Mouse (Mus musculus) forebrain, embryonic 16.5 days (tissue): ENCODE data around the gene Timm13. TPM values are rescaled to one million over a fixed set of nuclear protein-coding genes. Genes with fewer than 3 reads are reported as not detected.
A peak's percentile ranks its signal among the peaks of the same experiment; 100 is the strongest.

Source experiments
- ATAC-seq: fragments of 200-750 bp; cut with Nextera tagmentation; 2 replicates; pipeline ENCODE4 v1.8.0; 2017; ENCODE audit warnings: mild to moderate bottlenecking, moderate library complexity
- H3K27ac ChIP-seq: fragments of 300-500 bp; sonication (generic); 2 replicates; pipeline ENCODE4 v1.5.1; 2014; ENCODE audit warnings: low read length, control low read depth
- H3K27me3 ChIP-seq: fragments of 300-500 bp; sonication (generic); replicated peaks from 2 replicates; pipeline ENCODE4 v1.6.1; 2014; ENCODE audit warnings: low read length; ENCODE audit not compliant: control insufficient read depth, insufficient read depth
- H3K36me3 ChIP-seq: fragments of 300-500 bp; sonication (generic); 2 replicates; pipeline ENCODE4 v1.6.1; 2014; ENCODE audit not compliant: control insufficient read depth, insufficient read depth
- H3K4me1 ChIP-seq: fragments of 300-500 bp; sonication (generic); replicated peaks from 2 replicates; pipeline ENCODE4 v1.6.1; 2014; ENCODE audit warnings: low read length; ENCODE audit not compliant: control insufficient read depth, insufficient read depth
- H3K4me2 ChIP-seq: fragments of 300-500 bp; sonication (generic); 2 replicates; pipeline ENCODE4 v1.6.1; 2014; ENCODE audit warnings: mild to moderate bottlenecking, low read length, control low read depth
- H3K4me3 ChIP-seq: fragments of 300-500 bp; sonication (generic); replicated peaks from 2 replicates; pipeline ENCODE4 v1.5.1; 2014; ENCODE audit warnings: mild to moderate bottlenecking, low read length, control low read depth
- H3K9ac ChIP-seq: fragments of 300-500 bp; sonication (generic); replicated peaks from 2 replicates; pipeline ENCODE4 v1.6.1; 2014; ENCODE audit warnings: low read depth, low read length, control low read depth
- H3K9me3 ChIP-seq: fragments of 300-500 bp; sonication (generic); 2 replicates; pipeline ENCODE4 v1.6.1; 2016; ENCODE audit warnings: low read length; ENCODE audit not compliant: control insufficient read depth
- WGBS: fragments of 180-500 bp; shearing (Covaris S2); extraction: QIAGEN DNeasy Blood & Tissue Kit; methylation state at CpG from one replicate; pipeline ENCODE4 v1.1.7; 2014; 5-methylcytosine and 5-hydroxymethylcytosine counted together
- polyA plus RNA-seq: library from polyadenylated mRNA; unstranded; fragments of >200 nt; fragmentation: Nextera tagmentation; extraction: Ambion mirVana; gene quantifications from 2 replicates; pipeline ENCODE4 v1.2.1, GENCODE M21; 2015

Gene Timm13
- polyA plus RNA-seq, 1 experiment from 2014 or later: 299 TPM

GRCm38 (mm10) chr10:80899591-80900317 lies 1.0 kb downstream of the Timm13 start:
- Histone ChIP-seq H3K4me2 (peak overlapping the region; percentile 91), H3K9me3 (no peaks in the 10 kb centered on the region), H3K36me3 (peaks cover 14% of the 10 kb centered on the region), H3K27me3 (no peaks in the 10 kb centered on the region), H3K4me1 (peaks cover 14% of the 10 kb centered on the region), H3K9ac (peak overlapping the region; percentile 87), H3K27ac (peak overlapping the region; percentile 88), H3K4me3 (peak overlapping the region; percentile 92)
- ATAC-seq: no peak; the same call in 1 of the 2 replicates
- 16% methylated on average over 25 of the region's 25 CpGs for WGBS

- WGBS: 87% methylated on average over 8 of the region's 8 CpGs
- Histone ChIP-seq H3K4me1 (peaks cover 14% of the 10 kb centered on the region), H3K27ac (no peak overlapping the region), H3K9me3 (no peaks in the 10 kb centered on the region), H3K9ac (no peak overlapping the region), H3K4me2 (no peak overlapping the region; the same call in 1 of the 2 replicates), H3K27me3 (no peaks in the 10 kb centered on the region), H3K4me3 (no peak overlapping the region), H3K36me3 (peaks cover 11% of the 10 kb centered on the region)
- no peak for ATAC-seq
These were observed 1.7 kb downstream of the Timm13 start for GRCm38 (mm10) chr10:80899074-80899473.

GRCm38 (mm10) chr10:80897861-80898510 lies 2.8 kb downstream of the Timm13 start:
- H3K36me3 ChIP-seq: 0 out of 2 replicates have a peak, but pooled peaks cover 2% of the 10 kb centered on the region
- H3K9ac ChIP-seq: no peak overlapping the region
- ATAC-seq: no peak
- H3K27ac ChIP-seq: no peak overlapping the region
- H3K4me3 ChIP-seq: no peak overlapping the region
- H3K4me1 ChIP-seq: peaks cover 14% of the 10 kb centered on the region
- no peaks in the 10 kb centered on the region for H3K9me3 ChIP-seq
- 37% methylated on average over 41 of the region's 41 CpGs for WGBS
- H3K4me2 ChIP-seq: no peak overlapping the region
- no peaks in the 10 kb centered on the region for H3K27me3 ChIP-seq

- H3K27ac ChIP-seq: no peak overlapping the region
- H3K4me2 ChIP-seq: no peak overlapping the region
- 75% methylated on average over 24 of the region's 24 CpGs for WGBS
- peaks cover 14% of the 10 kb centered on the region for H3K4me1 ChIP-seq
- 0 out of 2 replicates have a peak, but pooled peaks cover 2% of the 10 kb centered on the region for H3K36me3 ChIP-seq
- H3K9me3 ChIP-seq: no peaks in the 10 kb centered on the region
- no peak for ATAC-seq
- H3K4me3 ChIP-seq: no peak overlapping the region
- no peak overlapping the region for H3K9ac ChIP-seq
- no peaks in the 10 kb centered on the region for H3K27me3 ChIP-seq
These were observed 3.9 kb downstream of the Timm13 start for GRCm38 (mm10) chr10:80896581-80897485.

GRCm38 (mm10) chr10:80895697-80896096 lies 5.1 kb downstream of the Timm13 start:
- ATAC-seq: no peak
- no peaks in the 10 kb centered on the region for H3K9me3 ChIP-seq
- WGBS: 78% methylated on average over 6 of the region's 6 CpGs
- 0 out of 2 replicates have a peak, but pooled peaks cover 2% of the 10 kb centered on the region for H3K36me3 ChIP-seq
- H3K9ac ChIP-seq: no peak overlapping the region
- no peak overlapping the region for H3K27ac ChIP-seq
- no peaks in the 10 kb centered on the region for H3K27me3 ChIP-seq
- H3K4me1 ChIP-seq: peaks cover 14% of the 10 kb centered on the region
- no peak overlapping the region for H3K4me3 ChIP-seq
- H3K4me2 ChIP-seq: no peak overlapping the region

- 85% methylated on average over 7 of the region's 7 CpGs for WGBS
- Histone ChIP-seq H3K27ac (no peak overlapping the region), H3K4me2 (no peak overlapping the region), H3K4me3 (no peak overlapping the region), H3K9ac (no peak overlapping the region), H3K36me3 (0 out of 2 replicates have a peak, but pooled peaks cover 2% of the 10 kb centered on the region), H3K4me1 (peaks cover 14% of the 10 kb centered on the region), H3K9me3 (no peaks in the 10 kb centered on the region), H3K27me3 (no peaks in the 10 kb centered on the region)
- no peak for ATAC-seq
These were observed 5.7 kb downstream of the Timm13 start for GRCm38 (mm10) chr10:80895100-80895499.

GRCm38 (mm10) chr10:80887181-80887580 lies 13.6 kb downstream of the Timm13 start:
- Histone ChIP-seq H3K27ac (no peak overlapping the region), H3K9me3 (no peaks in the 10 kb centered on the region), H3K4me2 (no peak overlapping the region), H3K9ac (no peak overlapping the region), H3K4me1 (no peaks in the 10 kb centered on the region), H3K4me3 (no peak overlapping the region), H3K36me3 (no peaks in the 10 kb centered on the region), H3K27me3 (no peaks in the 10 kb centered on the region; the same call in 1 of the 2 replicates)
- ATAC-seq: no peak
- WGBS: 65% methylated on average over 11 of the region's 11 CpGs

- Histone ChIP-seq H3K36me3 (no peaks in the 10 kb centered on the region), H3K27ac (no peak overlapping the region), H3K4me3 (no peak overlapping the region), H3K9me3 (no peaks in the 10 kb centered on the region), H3K4me1 (no peaks in the 10 kb centered on the region), H3K9ac (no peak overlapping the region), H3K4me2 (no peak overlapping the region), H3K27me3 (no peaks in the 10 kb centered on the region)
- 24% methylated on average over 10 of the region's 10 CpGs for WGBS
- ATAC-seq: no peak
These were observed 19.5 kb downstream of the Timm13 start for GRCm38 (mm10) chr10:80881301-80881700.

- Histone ChIP-seq H3K9me3 (no peaks in the 10 kb centered on the region), H3K4me2 (no peak overlapping the region), H3K4me1 (no peaks in the 10 kb centered on the region), H3K27me3 (no peaks in the 10 kb centered on the region), H3K9ac (no peak overlapping the region), H3K27ac (no peak overlapping the region), H3K36me3 (no peaks in the 10 kb centered on the region), H3K4me3 (no peak overlapping the region)
- WGBS: 76% methylated on average over 2 of the region's 2 CpGs
- ATAC-seq: no peak
These were observed 19.9 kb downstream of the Timm13 start for GRCm38 (mm10) chr10:80880901-80881300.
